Mouse (Mus musculus) c-Kit-negative CD71-positive TER-119-positive erythroid progenitor cells, embryonic 14.5 days (primary cell): ENCODE results near the gene Slc35b1.
"Not testable (repeated sequence)": the region's sequence is repeated elsewhere in the genome, so short reads cannot be mapped to it uniquely, and the experiment has no call there.

ENCODE experiments used
- DNase-seq: peaks from one replicate; pipeline ENCODE4 v3.0.0-alpha.2; 2013; ENCODE audit warnings: low read depth, low spot score

Gene Slc35b1

DNA sequence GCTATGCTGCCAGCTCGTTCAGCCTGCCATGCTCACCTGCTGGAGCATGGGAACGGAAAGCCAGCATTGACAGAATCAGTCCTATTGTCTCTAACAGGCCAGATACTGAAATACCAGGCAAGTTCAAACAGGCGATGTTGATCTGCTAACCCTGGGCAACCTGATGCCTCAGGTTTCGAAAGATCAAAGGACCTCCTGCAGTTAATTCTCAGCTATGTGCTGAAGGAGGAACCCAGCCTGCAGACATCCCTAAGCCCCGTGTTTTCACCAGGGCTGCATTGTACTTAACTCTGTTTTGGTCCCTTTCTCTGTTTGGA is 9.0 kb downstream of the Slc35b1 start:
- no peak for DNase-seq

DNA sequence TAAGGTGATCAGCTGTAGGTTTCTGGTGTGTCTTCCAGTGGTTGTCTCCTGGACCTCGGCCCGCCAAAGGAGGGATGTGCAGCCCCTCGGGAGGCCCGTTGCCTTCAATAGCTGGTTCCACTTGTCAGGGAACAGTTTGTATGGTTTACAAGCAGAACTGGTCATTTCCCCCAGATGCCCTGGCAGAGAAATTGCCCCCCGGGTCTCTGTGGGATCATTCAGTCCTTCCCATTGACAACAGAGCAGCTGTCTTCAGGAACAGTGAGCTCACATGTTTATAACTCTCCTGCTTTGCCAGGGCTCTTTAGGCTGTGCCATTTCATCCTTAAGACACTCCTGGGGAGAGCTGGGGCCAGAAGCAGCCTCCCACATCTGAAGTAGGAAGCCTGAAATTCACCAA is 9.6 kb downstream of the Slc35b1 start:
- DNase-seq = no peak

- DNase-seq = no peak
These were observed 12.1 kb downstream of the Slc35b1 start for GRCm38 (mm10) chr11:95396548-95396947.

- DNase-seq = no peak
These were observed 13.6 kb downstream of the Slc35b1 start for GRCm38 (mm10) chr11:95397843-95398835.

- DNase-seq = no peak
These were observed 15.1 kb downstream of the Slc35b1 start for GRCm38 (mm10) chr11:95399520-95400020.

DNA sequence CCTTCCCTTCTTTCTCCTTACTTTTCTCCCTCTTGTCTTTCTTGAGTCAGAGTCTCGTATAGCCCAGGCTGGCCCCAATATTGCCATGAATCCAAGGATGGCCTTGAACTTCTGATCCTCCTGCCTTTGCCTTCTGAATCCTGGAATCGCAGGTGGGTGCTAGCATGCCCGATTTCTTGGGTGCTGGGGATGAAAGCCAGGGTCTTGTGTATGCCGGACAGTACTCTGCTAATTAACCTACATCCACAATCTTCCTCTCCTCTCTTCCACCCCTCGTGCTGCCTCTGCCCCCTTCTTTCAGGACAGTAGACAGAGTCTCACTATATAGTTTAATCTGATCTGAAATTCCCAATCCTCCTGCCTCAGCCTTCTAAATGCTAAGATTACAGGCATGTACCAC is 17.1 kb downstream of the Slc35b1 start:
- no peak for DNase-seq

GRCm38 (mm10) chr11:95402196-95402595 is 17.7 kb downstream of the Slc35b1 start:
- DNase-seq = no peak

GRCm38 (mm10) chr11:95402658-95403101 is 18.2 kb downstream of the Slc35b1 start:
- no peak for DNase-seq

- DNase-seq = no peak
These were observed 19.2 kb downstream of the Slc35b1 start for GRCm38 (mm10) chr11:95403382-95404340.

GRCm38 (mm10) chr11:95405771-95406170 is 21.3 kb downstream of the Slc35b1 start:
- DNase-seq = no peak

- DNase-seq = not testable (repeated sequence)
These were observed 21.9 kb downstream of the Slc35b1 start for GRCm38 (mm10) chr11:95406398-95406797.

DNA sequence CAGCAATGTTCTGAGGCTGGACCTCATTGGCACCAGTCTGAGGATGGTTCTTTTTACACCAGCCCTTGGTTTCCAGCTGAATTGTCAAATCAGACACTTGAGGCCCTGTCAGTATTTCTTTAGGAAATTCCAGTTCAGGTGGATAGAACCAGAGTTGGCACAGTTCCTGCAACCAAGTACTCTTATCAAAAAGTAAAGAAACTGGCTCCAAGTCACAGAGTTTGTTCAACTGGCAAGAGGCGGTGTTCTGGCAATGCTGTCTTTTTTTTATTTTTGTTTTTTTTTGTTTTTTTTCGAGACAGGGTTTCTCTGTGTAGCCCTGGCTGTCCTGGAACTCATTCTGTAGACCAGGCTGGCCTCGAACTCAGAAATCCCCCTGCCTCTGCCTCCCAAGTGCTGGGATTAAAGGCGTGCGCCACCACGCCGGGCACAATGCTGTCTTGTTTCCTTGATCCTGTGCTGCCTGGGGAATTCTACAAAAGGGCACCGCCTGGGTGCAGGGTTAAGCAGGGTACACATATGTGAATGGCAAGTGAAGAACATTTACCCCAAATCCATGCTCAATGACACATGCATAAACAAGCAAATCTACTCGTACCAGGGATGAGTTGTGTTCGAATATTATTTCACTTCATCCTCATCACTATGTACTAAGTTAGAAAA is 25.1 kb downstream of the Slc35b1 start:
- no peak for DNase-seq

GRCm38 (mm10) chr11:95411453-95412013 is 27.0 kb downstream of the Slc35b1 start:
- DNase-seq = no peak

DNA sequence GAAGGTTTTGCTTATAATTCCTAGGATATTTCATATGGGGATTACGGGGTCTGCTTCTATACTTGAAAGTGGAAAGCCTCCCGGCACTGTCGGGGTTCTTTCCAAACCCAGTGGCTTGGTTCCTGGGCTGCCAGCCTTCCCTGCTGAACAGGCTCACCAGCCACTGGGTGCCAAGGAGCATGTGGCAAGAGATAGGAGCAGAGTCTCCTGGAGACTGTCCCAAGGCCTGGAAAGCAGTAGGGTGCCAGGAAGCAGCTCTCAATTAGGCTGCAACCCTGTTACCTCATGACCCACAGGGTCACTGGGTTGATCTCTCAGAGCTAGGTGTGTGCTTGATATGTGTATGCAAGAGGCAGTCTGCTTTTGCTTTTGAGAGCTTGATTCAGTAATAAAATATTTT is 28.1 kb downstream of the Slc35b1 start:
- DNase-seq = no peak

DNA sequence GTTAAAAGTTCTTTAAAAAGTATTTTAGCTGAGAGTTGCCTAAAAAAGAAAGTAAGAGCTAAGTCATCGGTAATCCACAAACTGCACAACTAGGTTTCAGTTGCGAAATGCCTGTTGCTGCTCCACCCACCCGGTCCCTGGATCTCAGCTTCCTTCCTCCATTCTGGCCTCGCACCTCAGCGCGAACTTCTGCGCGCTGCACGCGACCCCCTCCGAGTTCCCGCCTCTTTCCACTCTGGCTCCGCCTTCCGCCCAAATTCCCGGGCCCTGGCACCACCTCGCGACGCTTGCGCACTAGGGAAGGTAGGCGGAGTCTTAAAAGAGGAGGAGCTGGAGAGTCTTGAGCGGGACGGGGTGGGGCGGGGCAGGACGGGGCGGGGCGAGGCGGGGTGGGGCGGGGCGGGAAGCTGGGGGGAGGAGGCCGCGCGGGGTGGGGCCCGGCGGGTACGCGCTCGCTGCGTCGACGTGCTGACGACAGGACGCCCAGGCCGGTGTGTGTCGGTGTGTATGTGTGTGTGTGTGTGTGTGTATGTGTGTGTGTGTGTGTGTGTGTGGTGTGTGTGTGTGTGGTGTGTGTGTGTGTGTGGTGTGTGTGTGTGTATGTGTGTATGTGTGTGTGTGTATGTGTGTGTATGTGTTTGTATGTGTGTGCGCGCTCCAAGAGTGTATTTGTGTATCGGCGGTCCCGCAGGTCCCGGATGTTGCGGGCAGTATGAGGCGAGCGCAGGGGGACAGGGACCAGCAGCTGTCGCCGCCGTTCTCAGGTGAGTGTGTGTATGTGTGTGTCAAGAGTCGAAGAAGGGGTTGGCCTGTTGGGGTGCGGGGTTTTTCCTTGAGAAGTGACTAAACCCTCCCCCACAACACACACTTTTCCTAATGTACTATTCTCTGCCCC is 29.4 kb downstream of the Slc35b1 start, which contains the start of gene Spop:
Gene Spop (plus strand): TSS at position 440 of the 895 bp plus-strand sequence.
- DNase-seq = peak; percentile 93

GRCm38 (mm10) chr11:95414536-95415161 is 30.2 kb downstream of the Slc35b1 start:
- peak; percentile 91 for DNase-seq

DNA sequence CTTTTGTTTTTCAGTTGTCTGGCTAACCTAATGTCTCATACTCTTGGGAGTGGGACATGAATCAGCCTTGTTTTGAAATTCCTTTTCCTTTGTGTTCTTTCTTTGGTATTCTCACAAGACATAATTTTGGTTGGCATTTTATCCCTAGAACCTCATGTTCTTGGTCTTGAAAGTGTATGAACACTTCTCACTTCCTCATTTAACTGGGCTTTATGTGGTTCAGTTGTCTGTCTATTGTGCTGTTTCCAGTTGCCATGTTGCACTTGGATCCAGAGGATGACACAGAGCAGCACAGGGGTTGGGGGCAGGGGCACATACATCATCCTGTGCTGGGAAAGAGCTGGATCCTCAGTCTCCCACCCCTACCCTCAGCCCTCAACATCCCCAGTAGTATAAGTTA is 31.4 kb downstream of the Slc35b1 start:
- no peak for DNase-seq

DNA sequence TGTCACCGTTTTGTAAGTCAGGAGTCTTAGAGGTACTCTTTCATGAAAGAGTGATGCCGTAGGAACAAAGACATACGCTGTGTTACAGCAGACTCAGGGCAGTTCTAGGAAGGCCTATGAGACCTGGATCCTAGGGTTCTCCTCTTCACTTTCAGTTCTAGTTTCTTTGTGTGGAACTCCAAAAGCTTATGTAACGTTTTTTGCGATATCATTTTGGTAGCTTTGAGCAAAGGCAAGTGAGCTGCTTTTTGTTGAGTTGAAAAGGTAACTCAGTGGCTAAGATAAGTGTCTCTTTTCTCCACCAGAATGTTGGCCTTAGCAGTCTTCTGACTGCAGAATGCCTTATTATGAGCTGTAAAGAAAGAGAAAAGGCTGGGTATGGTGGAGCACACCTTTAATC is 32.8 kb downstream of the Slc35b1 start:
- DNase-seq = no peak

DNA sequence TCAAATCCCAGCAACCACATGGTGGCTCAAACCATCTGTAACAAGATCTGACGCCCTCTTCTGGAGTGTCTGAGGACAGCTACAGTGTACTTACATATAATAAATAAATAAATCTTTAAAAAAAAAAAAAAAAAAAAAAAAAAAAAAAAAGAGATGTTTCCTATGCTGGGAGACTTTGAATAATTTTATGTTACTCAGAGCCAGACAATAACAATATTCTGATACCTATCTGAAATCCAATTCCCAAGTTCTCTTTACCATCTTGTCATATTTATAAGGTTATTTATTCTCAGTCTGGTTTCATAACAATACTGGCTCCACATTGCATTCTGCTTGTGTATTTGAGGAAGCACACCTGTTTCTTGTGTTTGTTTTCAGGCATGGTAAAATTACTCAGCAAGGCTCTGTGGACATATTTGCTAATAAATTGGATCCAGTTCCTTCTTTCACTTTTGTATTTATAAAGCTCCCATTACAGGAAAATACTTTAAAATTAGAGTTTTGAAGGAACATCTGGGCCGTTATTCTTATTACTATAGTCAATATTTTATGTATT is 36.5 kb downstream of the Slc35b1 start:
- no peak for DNase-seq
